Mouse (Mus musculus) CH12.LX (cell line): ENCODE data around the gene Rprd1b. TPM values are rescaled to one million over a fixed set of nuclear protein-coding genes. Genes with fewer than 3 reads are reported as not detected.

Experiments
- DNase-seq: peaks from one replicate; pipeline ENCODE4 v3.0.0-alpha.2; 2013; ENCODE audit errors: extremely low read depth
- H3K27ac ChIP-seq: 2 replicates; pipeline ENCODE4 v1.5.1; 2012; ENCODE audit warnings: low read depth, mild to moderate bottlenecking, control low read depth, moderate library complexity; ENCODE audit not compliant: insufficient read depth
- H3K27me3 ChIP-seq: replicated peaks from 2 replicates; pipeline ENCODE3; 2012; ENCODE audit warnings: inconsistent platforms
- H3K36me3 ChIP-seq, 2 experiments: replicated peaks in 1 of 2; 2 replicates each; pipeline versions ENCODE3 to v1.6.1; 2012; ENCODE audit warnings: inconsistent platforms in 1 of 2, low read length in 1 of 2, mild to moderate bottlenecking in 1 of 2, mixed read lengths in 1 of 2, moderate library complexity in 1 of 2; ENCODE audit not compliant: control insufficient read depth in 1 of 2, insufficient read depth in 1 of 2
- H3K4me1 ChIP-seq, 2 experiments: 2 replicates each; pipeline ENCODE4 v1.6.1; 2012; ENCODE audit warnings: inconsistent platforms in 1 of 2, moderate library complexity in 1 of 2; ENCODE audit not compliant: insufficient read depth in 2 of 2, control insufficient read depth in 1 of 2
- H3K4me2 ChIP-seq: 2 replicates; pipeline ENCODE4 v1.6.1; 2012; ENCODE audit warnings: low read depth, mild to moderate bottlenecking, control low read depth; ENCODE audit not compliant: poor library complexity, insufficient read depth, severe bottlenecking
- H3K4me3 ChIP-seq, 3 experiments: fragments of 150-350 bp in 1 of 3; sonication (generic) in 1 of 3; replicated peaks in 1 of 3; 2 replicates each; pipeline versions ENCODE3 to v1.5.1; 2011 to 2012; ENCODE audit warnings: low read depth in 2 of 3, low read length in 2 of 3, mild to moderate bottlenecking in 2 of 3, moderate library complexity in 2 of 3, control low read depth in 1 of 3, improper control_type of control experiment in 1 of 3, inconsistent platforms in 1 of 3, mixed read lengths in 1 of 3; ENCODE audit not compliant: poor library complexity in 1 of 3
- H3K79me2 ChIP-seq: replicated peaks from 2 replicates; pipeline ENCODE4 v1.6.1; 2012; ENCODE audit warnings: mild to moderate bottlenecking, moderate library complexity; ENCODE audit not compliant: control insufficient read depth, poor library complexity, insufficient read depth, severe bottlenecking; ENCODE audit errors: extremely low read depth
- H3K9ac ChIP-seq: 2 replicates; pipeline ENCODE4 v1.6.1; 2012; ENCODE audit warnings: low read depth, mild to moderate bottlenecking, control low read depth, moderate library complexity; ENCODE audit not compliant: insufficient read depth
- H3K9me3 ChIP-seq: replicated peaks from 2 replicates; pipeline ENCODE3; 2012; ENCODE audit warnings: low read length, inconsistent platforms, mixed read lengths
- CHD2 ChIP-seq: IDR thresholded peaks from 2 replicates; pipeline ENCODE4 v1.6.1; 2011; ENCODE audit warnings: low read length, improper control_type of control experiment
- E2F4 ChIP-seq: IDR thresholded peaks from 2 replicates; pipeline ENCODE4 v1.6.1; 2011; ENCODE audit warnings: low read depth, low read length, improper control_type of control experiment; ENCODE audit not compliant: insufficient replicate concordance
- GABPA ChIP-seq: IDR thresholded peaks from 2 replicates; pipeline ENCODE4 v1.6.1; 2012; ENCODE audit warnings: low read depth, low read length, improper control_type of control experiment, inconsistent platforms; ENCODE audit not compliant: insufficient replicate concordance
- HCFC1 ChIP-seq: IDR thresholded peaks from 2 replicates; pipeline ENCODE4 v1.6.1; 2012; ENCODE audit warnings: low read depth, mild to moderate bottlenecking, inconsistent platforms, low read length, improper control_type of control experiment
- IRF4 ChIP-seq: IDR thresholded peaks from 2 replicates; pipeline ENCODE4 v1.6.1; 2014; ENCODE audit warnings: low read depth, mild to moderate bottlenecking, inconsistent platforms, low read length, improper control_type of control experiment
- JUN ChIP-seq: IDR thresholded peaks from 2 replicates; pipeline ENCODE4 v1.6.1; 2011; ENCODE audit warnings: low read depth, mild to moderate bottlenecking, low read length, improper control_type of control experiment, moderate library complexity; ENCODE audit not compliant: insufficient read depth
- KAT2A ChIP-seq: IDR thresholded peaks from 2 replicates; pipeline ENCODE4 v1.6.1; 2012; ENCODE audit warnings: low read length, improper control_type of control experiment, inconsistent platforms; ENCODE audit not compliant: insufficient replicate concordance
- MAFK ChIP-seq: IDR thresholded peaks from 2 replicates; pipeline ENCODE4 v1.6.1; 2011; ENCODE audit warnings: low read length, improper control_type of control experiment; ENCODE audit not compliant: insufficient replicate concordance
- MAZ ChIP-seq: IDR thresholded peaks from 2 replicates; pipeline ENCODE4 v1.6.1; 2012; ENCODE audit warnings: low read depth, mild to moderate bottlenecking, inconsistent platforms, low read length, improper control_type of control experiment, moderate library complexity
- MYC ChIP-seq: IDR thresholded peaks from 2 replicates; pipeline ENCODE4 v1.6.1; 2011; ENCODE audit warnings: low read depth, mild to moderate bottlenecking, improper control_type of control experiment, low read length
- PAX5 ChIP-seq: IDR thresholded peaks from 2 replicates; pipeline ENCODE4 v1.6.1; 2012; ENCODE audit warnings: low read length, inconsistent platforms, mixed read lengths
- POLR2AphosphoS2 ChIP-seq: IDR thresholded peaks from 2 replicates; pipeline ENCODE4 v1.6.1; 2011; ENCODE audit warnings: low read depth, low read length, improper control_type of control experiment
- SIN3A ChIP-seq: IDR thresholded peaks from 2 replicates; pipeline ENCODE4 v1.6.1; 2012; ENCODE audit warnings: low read length, improper control_type of control experiment, inconsistent platforms
- SMC3 ChIP-seq: IDR thresholded peaks from 2 replicates; pipeline ENCODE4 v1.6.1; 2011; ENCODE audit warnings: low read depth, low read length, improper control_type of control experiment
- TBP ChIP-seq: conservative IDR thresholded peaks from 2 replicates; pipeline ENCODE4 v1.6.1; 2011; ENCODE audit warnings: low read depth, low read length, improper control_type of control experiment
- TCF12 ChIP-seq: IDR thresholded peaks from 2 replicates; pipeline ENCODE4 v1.6.1; 2014; ENCODE audit warnings: low read depth, mild to moderate bottlenecking, inconsistent platforms, low read length, improper control_type of control experiment
- UBTF ChIP-seq: IDR thresholded peaks from 2 replicates; pipeline ENCODE4 v1.6.1; 2012; ENCODE audit warnings: low read depth, mild to moderate bottlenecking, inconsistent platforms, low read length, improper control_type of control experiment, moderate library complexity
- USF1 ChIP-seq: IDR thresholded peaks from 2 replicates; pipeline ENCODE4 v1.6.1; 2014; ENCODE audit warnings: low read depth, mild to moderate bottlenecking, inconsistent platforms, low read length, improper control_type of control experiment
- ZC3H11A ChIP-seq: IDR thresholded peaks from 2 replicates; pipeline ENCODE4 v1.6.1; 2012; ENCODE audit warnings: low read depth, mild to moderate bottlenecking, inconsistent platforms, low read length, improper control_type of control experiment
- ZMIZ1 ChIP-seq: IDR thresholded peaks from 2 replicates; pipeline ENCODE4 v1.6.1; 2012; ENCODE audit warnings: low read depth, mild to moderate bottlenecking, inconsistent platforms, low read length, improper control_type of control experiment
- dilution Hi-C: fragments of 300-500 bp; cut with MboI; formaldehyde crosslinking; loops from 2 replicates; pipeline ENCODE4 v1.14.3; 2020; ENCODE audit warnings: low sequenced_read_pairs; ENCODE audit not compliant: extremely low pct_unique_long_range_greater_than_20kb, extremely low pct_ligation_motif_present
- in situ Hi-C: fragments of 300-500 bp; cut with MboI; formaldehyde crosslinking; loops from 3 replicates; pipeline ENCODE4 v1.14.3; 2019; ENCODE audit warnings: low sequenced_read_pairs, low pct_ligation_motif_present, low pct_unique_long_range_greater_than_20kb, mixed read lengths
- polyA plus RNA-seq: library from polyadenylated mRNA; unstranded; fragments of >175 nt; gene quantifications from 2 replicates; pipeline ENCODE4 v1.2.1, GENCODE M21; 2012; ENCODE audit warnings: low read depth; ENCODE audit not compliant: insufficient read length
- total RNA-seq, 2 experiments: library from RNA; depleted of rRNA; stranded (reverse); fragments of 300-350 nt in 1 of 2; fragments of >200 nt in 1 of 2; gene quantifications; 2 replicates each; pipeline ENCODE4 v1.2.3; 2012 to 2014

Gene Rprd1b
- total and polyA plus RNA-seq, 3 experiments, result 11.8 to 33.1 (median 16.4) TPM

- Histone ChIP-seq H3K9me3 (peaks cover 3% of the 10 kb centered on the region), H3K4me3 (no peak overlapping the region), H3K4me1 (peaks cover 18 to 45% of the 10 kb centered on the region in 2 experiments), H3K9ac (no peak overlapping the region), H3K27ac (no peak overlapping the region), H3K79me2 (no peaks in the 10 kb centered on the region), H3K36me3 (no peaks in the 10 kb centered on the region), H3K27me3 (peaks cover 5% of the 10 kb centered on the region), H3K4me2 (no peak overlapping the region)
- in situ Hi-C loops, result no loop called here
- dilution Hi-C loops, result no loop called here
- no peak for TF ChIP-seq TCF12
- TF ChIP-seq TBP, result no peak
- no peak for TF ChIP-seq UBTF
- TF ChIP-seq USF1, result no peak
- TF ChIP-seq HCFC1, result no peak
- TF ChIP-seq MAFK, result no peak
- TF ChIP-seq KAT2A, result no peak
- no peak for TF ChIP-seq JUN
- no peak for TF ChIP-seq SMC3
- TF ChIP-seq CHD2, result no peak
- no peak for TF ChIP-seq GABPA
- no peak for TF ChIP-seq SIN3A
- no peak for DNase-seq
These were observed 134.7 kb downstream of the Rprd1b start for GRCm38 (mm10) chr2:158163034-158163433.

- H3K4me1 ChIP-seq, result peaks cover 10 to 30% of the 10 kb centered on the region in 2 experiments
- H3K27ac ChIP-seq, result no peak overlapping the region
- DNase-seq, result no peak
- dilution Hi-C loops, result no loop called here
- no peak overlapping the region for H3K4me3 ChIP-seq
- H3K36me3 ChIP-seq, result no peaks in the 10 kb centered on the region
- peaks cover 21% of the 10 kb centered on the region for H3K27me3 ChIP-seq
- no peak overlapping the region for H3K4me2 ChIP-seq
- no peak for TF ChIP-seq JUN
- no peak for TF ChIP-seq UBTF
- TF ChIP-seq SMC3, result no peak
- no peak for TF ChIP-seq GABPA
- TF ChIP-seq ZMIZ1, result no peak
- no peak for TF ChIP-seq PAX5
- no peak for TF ChIP-seq POLR2AphosphoS2
- TF ChIP-seq ZC3H11A, result no peak
- TF ChIP-seq USF1, result no peak
- TF ChIP-seq MAZ, result no peak
- no peak for TF ChIP-seq E2F4
- TF ChIP-seq MYC, result no peak
- TF ChIP-seq IRF4, result no peak
- no peak for TF ChIP-seq KAT2A
- in situ Hi-C loops, result no loop called here
- no peaks in the 10 kb centered on the region for H3K79me2 ChIP-seq
- no peaks in the 10 kb centered on the region for H3K9me3 ChIP-seq
- no peak overlapping the region for H3K9ac ChIP-seq
These were observed 137.5 kb downstream of the Rprd1b start for GRCm38 (mm10) chr2:158165776-158166175.
